Mouse (Mus musculus): Measurements from ENCODE around the gene Fam240b.

GRCm38 (mm10) chr13:64526515-64527285, 29.1 kb upstream of the Fam240b start:
- TF ChIP-seq USF1 (IDR thresholded peaks at IDR 0.05; ENCODE audit: low read depth) (no peak), POLR2A (IDR thresholded peaks at IDR 0.05; ENCODE audit: insufficient read length, low read depth) (no peak), TCF12 (IDR thresholded peaks at IDR 0.05; ENCODE audit: insufficient read depth, poor library complexity, severe bottlenecking) (no peak), REST (IDR thresholded peaks at IDR 0.05; ENCODE audit: insufficient read depth, insufficient read length) (no peak), MAX (IDR thresholded peaks at IDR 0.05; ENCODE audit: low read depth) (no peak), SRF (IDR thresholded peaks at IDR 0.05; ENCODE audit: control insufficient read depth, insufficient read length, low read depth) (no peak), TCF3 (IDR thresholded peaks at IDR 0.05; ENCODE audit: insufficient read length, low read depth) (no peak), POLR2AphosphoS2 (IDR thresholded peaks at IDR 0.05; ENCODE audit: insufficient read length, low read depth) (no peak), E2F4 (IDR thresholded peaks at IDR 0.05; ENCODE audit: insufficient read depth) (no peak)
